Mouse (Mus musculus) gastrocnemius, adult 8-10 months (tissue): ENCODE data around the gene Gm20538. TPM values are rescaled to one million over a fixed set of nuclear protein-coding genes. Genes with fewer than 3 reads are reported as not detected.

Experiments used
- DNase-seq, 2 experiments: peaks; one replicate each; pipeline ENCODE4 v3.0.0; 2022; ENCODE audit warnings: low spot score in 2 of 2
- total RNA-seq, 4 experiments: library from RNA; stranded (reverse); gene quantifications; 2 replicates each; pipeline ENCODE4 v1.2.4; 2022

Gene Gm20538
- not detected for total RNA-seq

DNA sequence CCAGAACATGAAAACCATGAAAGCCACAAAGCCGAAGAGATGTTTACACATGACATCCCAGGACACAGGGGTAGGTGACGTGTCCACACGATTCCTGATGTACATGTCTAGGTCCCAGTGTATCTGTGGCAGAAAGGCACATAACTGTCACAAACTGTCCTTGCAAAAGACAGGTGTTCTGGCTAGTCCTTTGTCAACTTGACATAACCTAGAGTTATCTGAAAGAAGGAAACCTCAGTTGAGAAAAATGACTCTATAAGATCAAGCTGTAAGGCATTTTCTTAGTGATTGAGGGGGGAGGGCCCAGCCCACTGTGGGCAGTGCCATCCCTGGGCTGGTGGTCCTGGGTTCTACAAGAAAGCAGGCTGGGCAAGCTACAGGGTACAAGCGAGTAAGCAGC lies at the start of gene Gm20538:
TSS of gene Gm20538 (minus strand) at position 101 of the 400 bp plus-strand sequence.
- no peak for DNase-seq

DNA sequence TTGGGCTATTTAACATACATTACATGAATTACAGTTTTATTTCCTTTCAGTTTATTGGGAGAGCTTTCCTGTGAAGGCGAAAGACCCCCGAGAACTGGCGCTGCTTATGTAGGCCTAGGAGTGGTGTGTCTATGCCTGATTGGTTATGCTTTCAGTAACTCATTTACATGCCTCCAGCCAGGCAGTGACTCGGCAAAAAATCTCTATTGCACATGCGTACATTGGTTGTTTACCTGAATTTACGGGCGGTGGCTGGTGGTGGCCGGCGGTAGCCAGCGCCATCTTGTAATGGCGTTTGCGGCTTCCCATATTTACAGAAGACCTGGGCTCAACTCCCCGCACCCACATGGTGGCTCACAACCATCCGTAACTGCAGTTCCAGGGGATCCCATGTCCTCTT lies 41.5 kb upstream of the Gm20538 start:
- no peak for DNase-seq

DNA sequence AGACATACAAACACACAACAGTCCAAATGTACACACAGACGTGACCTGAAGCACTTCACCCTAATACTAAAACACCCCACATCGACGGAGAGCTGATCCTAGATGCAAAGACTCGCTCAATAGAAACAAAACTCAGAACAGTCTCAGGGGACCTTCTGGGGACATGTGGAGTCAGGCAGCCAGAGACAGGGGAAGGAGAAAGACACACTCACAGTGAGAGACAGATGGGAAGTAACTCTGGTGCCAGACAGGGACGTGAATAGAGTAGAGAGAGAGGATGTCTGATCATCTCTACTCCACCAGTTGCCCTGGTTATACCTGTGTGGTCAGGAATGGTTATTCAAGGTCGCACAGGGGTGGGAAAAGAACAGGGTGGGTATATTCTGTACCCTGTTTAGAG lies 39.0 kb upstream of the Gm20538 start:
- no peak for DNase-seq

DNA sequence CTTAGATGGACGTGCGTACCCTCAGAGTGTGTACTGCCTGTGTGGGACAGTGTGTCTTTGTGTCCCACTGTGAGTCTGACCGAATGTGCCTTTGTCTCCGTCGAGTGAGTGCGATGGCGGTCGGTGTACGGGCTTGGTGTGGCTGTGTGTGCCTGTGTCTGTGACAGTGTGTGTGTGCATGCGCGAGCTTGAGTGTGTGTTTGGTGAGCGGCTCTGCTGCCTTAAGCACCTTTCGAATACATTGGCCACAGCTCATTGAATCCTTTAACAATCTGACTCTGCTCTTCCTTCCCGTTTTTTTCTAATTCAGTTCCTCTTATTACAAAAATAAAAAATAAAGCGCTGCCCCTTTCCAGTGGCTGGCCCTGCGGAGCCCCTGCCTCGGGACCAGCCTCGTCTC lies 38.4 kb upstream of the Gm20538 start:
- no peak for DNase-seq

DNA sequence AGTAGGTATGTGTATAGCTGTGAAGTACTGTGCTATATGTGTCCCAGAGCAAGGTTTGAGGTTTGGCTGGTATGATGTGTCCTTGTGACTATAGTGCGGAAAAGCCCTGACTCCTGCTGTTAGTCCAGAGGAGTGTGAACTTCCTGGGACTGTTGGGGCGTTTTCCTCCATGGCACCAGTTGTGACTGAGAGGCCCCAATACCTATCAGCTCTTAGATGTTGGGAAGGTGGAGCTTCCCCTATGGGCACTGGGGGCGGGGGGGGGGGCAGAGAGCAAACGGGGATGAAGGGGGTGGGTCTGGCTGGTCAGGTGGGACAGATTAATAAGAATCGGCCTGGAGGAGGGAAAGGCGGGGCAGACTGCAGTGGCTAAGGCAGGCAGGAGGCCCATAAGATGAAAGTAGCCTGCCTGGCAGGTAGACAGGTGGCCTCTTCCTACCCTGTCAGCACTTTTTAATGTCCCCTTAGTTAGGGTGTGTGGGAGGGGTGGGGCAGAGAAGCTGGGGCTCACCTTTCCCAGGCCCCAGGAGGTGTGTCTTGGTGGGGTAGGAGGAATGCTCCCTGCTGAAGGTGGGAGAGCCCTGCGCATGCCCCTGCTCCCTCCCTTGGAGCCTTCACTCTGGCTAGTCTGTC lies 37.1 kb upstream of the Gm20538 start:
- no peak for DNase-seq

DNA sequence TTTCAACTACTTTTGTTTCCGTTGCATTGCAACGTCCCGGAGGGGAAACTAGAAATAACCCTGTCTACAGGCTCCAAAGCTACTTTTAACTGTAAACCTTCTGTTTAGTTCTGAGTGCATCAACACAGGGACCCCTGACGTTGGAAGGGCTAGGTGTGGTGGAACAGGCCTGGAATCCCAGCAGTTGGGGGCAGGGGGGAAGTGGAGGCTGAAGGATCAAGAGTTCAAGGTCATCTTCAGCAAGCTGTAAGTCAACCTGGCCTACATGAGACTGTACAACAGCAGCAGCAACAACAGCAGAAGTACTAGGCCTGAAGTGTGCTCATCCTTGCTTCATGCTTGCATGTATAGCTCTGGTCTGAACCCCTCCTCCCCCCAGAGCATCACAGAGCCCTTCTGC lies 35.4 kb upstream of the Gm20538 start:
- no peak for DNase-seq

DNA sequence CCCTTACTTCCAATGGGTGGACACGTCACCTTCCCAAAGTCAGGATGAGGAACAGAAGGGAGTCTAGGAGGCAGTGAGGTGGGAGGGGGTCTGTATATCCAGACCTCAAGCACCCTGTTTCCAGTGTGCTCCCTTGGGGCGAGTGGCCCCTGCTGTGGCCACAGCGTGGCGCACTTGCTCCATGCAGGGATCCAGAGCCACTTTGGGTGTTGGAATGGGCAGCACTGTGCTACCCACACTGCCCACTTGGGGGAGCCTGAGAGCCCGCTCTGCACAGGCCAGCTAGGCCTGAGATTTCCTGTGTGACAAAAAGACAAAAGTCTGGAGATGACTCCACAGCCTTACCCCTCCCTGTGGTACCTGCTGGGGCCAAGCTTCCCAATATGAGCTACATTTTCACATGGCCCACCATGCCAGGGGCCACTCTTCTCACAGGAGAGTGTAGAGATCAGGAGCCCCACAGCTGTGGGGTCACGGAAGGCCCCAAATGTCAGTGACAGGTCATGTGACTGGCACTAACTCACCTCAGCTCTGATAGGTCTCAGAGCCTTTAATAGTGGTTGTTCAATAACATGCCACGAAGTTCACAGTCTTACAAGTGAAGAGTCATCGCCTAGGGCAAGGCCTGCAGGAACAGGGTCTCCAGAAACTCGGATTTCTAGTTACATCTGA lies 30.1 kb upstream of the Gm20538 start:
- DNase-seq: peak; percentile 80 to 82

DNA sequence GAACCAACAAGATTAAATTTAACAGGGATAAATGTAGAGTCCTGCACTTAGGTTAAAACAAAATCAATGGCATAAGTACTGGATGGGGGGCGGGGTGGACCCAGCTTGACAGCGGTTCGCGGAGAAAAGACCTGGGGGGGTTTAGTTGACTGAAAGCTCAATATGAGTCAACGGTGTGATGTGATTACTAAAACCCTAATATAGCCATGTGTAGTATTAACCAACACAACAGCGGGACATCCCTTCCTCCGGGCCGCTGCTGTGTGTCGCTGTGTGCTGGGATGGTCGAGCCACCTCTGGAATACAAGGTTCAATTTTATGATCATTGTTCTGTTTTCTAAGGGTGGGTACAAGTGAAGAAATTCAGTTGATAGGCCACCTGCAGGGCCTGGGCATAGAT lies 29.5 kb upstream of the Gm20538 start:
- DNase-seq: no peak

DNA sequence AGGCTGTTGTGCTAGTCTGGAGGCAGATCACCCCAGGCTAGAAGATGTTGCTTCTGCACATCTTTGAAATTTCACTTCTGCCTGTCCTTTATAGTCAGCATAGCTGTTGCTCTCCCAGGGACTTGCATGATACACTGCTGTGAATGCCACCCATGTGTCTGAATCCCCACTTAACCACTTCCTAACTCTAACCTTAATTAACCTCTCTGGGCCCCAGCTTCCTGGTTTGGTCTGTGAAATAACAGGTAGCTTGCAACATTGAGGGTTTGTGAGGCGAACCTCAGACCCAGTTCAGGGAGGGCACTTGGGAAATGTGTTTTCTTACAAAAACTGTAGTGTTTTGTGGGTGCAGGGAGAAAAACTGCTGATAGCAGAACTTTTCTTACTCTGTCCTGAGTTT lies 25.4 kb upstream of the Gm20538 start:
- DNase-seq: no peak

DNA sequence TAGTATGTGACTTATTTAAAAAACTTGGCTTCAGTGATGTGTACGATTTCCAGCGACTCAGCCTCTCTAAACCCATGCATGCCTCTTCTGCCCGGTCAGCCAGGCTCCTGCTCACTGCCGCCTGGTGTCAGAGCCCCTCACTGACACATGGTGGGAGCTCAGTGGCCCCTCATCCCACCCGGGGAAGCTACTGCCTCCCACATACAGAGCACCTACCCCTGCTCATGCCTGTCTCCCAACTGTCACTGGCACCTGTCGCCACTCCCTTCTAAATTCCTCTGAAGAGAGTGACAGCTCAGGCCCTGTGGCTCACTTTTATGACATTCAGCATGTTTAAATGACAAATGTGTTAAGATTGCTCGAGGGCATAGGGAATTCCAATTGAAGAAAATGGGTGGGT lies 23.6 kb upstream of the Gm20538 start:
- DNase-seq: no peak

DNA sequence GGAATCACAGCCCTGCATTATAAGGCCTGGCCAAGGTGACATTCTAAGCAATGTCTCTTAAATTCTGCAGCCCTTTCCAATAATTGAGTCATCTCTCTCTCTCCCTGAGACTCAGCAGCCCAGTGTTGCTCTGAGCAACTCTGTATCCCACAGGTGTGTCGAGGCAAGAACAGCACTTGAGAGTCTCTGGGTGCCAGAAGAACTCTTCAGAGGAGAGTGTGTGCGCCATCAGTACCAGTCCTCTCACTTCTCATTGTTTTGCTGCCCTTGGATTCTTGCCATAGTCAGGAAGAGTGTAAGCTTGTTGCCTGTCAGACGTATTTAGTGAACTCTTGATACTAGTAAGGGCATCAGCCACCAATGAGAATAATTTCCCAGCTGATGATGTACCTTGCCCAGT lies 15.1 kb upstream of the Gm20538 start:
- DNase-seq: no peak

DNA sequence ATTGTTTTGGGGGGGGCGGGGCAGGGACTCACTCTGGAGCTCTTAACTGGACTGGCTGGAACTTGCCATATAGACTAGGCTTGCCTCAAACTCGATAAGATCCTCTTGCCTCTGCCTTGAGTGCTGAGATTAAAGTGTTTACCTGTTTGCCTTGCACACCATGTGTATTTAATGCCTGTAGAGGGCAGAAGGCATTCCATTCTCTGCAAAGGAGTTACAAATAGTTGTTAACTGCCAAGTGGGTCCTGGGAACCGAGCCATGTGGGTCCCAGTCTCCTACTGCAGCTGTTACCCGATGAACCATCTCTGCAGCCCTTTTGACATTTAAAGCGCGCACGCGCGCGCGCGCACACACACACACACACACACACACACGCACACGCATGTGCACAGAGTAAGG lies 11.4 kb upstream of the Gm20538 start:
- no peak for DNase-seq

DNA sequence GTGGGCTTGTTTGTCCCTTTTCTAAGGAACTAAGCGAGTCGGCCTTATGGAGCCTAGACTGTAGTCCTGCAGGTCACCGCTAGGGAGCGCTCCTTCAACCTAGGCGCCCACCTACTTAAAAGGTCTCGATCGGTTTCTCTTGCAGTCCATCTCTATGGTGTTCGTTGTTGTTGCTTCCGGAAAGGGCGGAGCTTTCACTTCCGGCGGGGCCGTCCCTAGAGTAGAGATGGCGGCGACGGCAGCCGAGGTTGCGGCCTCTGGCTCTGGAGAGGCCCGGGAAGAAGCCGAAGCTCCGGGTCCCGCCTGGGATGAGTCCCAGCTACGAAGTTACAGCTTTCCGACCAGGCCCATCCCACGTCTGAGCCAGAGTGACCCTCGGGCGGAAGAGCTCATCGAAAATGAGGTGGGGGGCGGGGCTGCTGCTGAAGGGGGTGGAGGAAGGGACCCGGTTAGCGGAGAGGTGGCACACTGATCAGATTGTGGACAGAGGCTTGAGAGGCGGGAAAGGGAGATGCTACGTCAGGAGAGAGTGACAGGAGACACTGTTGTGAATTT lies 10.1 kb upstream of the Gm20538 start, which contains the start of gene Hif1an:
TSS of gene Hif1an (plus strand) at position 199 of the 555 bp plus-strand sequence.
- peak; percentile 91 to 93 for DNase-seq

DNA sequence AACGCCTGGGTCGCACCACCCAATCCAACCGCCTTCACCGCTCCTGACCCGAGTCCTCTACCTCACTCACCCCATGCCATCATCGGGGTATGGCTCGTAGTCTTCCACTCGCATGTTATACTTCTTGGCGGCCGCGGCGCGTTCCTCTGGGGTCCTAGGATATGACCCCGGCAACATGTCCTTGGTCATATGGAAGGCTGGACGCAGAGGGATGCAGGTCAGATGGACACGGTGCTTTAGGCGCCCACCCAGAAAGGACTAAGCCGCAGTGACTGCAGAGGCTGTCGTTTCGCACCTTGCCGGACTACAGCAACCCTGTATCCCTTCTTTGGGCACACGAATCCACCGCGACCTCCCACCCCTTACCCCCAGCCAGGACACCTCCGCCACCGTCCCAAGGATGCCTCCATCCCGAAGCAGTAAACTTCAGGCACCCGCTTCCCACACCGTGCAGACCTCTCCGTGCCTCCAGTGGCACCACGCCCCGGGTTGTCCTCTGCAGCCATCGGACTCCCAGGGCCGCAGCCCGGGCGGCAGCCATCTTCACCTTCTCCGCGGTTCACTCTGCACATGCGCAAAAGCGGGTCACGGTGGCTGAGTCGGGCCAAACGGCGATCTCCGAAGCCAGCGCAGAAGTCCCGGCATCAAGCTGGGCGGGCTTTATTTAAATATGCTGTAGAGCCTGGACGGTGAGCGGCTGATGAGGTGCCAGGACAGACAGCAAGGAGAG lies 2.4 kb upstream of the Gm20538 start, which contains the start of gene Ndufb8:
TSS of gene Ndufb8 (minus strand) at position 580 of the 730 bp plus-strand sequence.
- DNase-seq: peak; percentile 85 to 91

DNA sequence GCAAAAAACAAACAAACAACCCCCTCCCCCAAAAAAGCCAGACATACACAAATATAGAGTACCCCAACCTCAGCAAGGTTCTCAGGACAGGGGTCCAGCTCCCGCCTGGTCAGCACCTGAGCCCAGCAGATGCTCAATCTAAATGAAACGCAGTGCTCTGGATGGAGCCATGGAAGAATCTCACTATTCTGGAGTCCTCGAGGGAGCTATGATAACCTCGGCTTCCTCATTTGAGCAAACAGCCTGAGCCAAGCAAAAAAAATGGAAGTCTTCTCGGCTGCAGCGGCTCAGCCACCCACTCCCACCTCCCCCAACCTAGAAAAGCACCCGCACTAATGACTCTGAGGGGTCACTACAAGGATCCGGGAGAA lies 1.8 kb upstream of the Gm20538 start:
- no peak for DNase-seq

DNA sequence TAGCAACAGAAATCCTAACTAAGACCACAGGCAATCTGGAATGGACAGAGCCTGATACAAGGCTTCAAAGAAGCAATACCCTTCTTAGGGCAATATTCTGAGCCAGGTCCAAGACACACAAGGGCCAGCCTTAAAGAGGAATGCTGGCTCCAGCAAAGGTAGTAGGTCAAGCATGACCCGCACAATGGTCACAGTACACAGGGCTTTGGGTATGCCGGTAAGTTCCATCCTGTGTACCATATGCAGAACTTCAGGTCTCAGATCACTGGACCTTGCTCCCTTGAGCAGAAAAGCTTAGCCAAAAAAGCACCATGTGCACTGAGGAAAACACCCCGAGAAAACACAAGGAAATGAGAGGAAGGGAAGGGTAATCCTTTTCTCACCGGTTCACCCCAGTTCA lies 655 bp upstream of the Gm20538 start:
- no peak for DNase-seq

DNA sequence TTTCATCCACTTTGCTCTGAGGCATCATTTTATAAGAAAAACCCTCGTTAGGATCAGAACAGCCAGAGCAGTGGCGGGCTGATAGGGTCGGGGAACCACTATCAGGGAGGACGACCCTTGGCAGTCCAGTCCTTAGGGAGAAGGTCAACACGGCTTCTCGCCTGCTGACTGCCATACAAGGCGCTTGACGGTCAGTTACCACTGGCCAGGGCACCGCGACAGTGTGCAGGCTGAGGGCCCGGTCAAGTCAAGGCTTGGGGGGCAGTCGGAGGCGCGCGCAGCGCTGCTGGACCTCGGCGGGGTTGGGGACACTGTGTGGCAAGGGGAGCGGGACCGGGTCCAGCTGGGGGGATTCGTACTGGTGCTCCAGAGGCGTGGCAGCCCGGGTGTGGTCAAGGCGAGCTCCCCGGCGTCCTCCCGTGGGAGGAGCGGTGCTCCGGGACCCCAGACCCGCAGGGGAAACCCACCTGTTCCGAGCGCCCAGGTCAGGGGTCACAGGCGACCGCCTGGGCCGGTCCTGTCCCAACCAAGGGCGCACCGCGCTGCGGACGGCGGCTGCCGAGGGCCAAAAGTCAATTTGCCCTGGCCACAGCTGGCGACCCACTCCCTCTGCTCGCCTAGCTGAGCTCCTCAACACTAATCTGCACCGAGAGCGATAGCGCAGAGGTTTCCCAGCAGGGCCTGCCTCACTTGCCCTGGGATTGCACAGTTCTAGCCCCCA lies 7.2 kb downstream of the Gm20538 start, which contains the start of gene Sec31b:
TSS of gene Sec31b (minus strand) at position 544 of the 721 bp plus-strand sequence.
- peak; percentile 33 to 63 for DNase-seq

DNA sequence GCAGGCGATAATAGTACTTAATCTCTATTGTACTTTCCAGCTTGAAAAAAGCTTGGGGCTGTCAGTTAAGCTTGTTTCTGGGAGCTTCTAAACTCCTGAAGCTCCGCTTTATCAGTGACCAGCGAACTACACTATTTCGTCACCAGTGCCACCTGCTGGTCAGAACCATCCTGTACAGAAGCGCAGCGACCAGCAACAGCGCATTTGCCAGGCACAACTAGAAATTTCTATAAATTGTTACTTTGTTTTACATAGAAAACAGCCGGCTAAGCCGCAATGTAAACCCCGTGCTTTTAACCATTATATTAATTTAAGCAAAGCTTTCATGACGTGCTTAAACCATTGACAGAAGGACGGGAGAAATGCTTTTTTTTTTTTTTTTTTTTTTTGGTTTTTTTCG lies 7.9 kb downstream of the Gm20538 start:
- DNase-seq: peak; percentile 55 to 62

DNA sequence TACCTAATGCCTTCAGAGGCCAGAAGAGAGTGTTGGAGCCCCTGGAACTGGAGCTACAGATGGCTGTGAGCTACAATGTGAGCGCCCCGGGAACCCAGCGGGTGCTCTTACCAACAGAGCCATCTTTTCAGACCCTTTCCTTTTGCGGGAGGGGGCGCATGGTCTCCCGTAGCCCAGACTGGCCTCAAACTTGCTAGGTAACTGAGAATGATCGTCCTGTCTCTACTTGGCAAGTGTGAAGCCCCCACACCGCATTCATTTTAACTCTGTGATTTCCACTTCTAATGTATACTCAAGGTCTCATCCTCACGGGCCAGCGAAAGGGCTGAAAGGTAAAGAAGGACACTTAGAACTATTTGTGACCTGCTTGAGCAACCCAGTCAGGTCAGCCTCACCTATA lies 8.3 kb downstream of the Gm20538 start:
- DNase-seq: no peak

DNA sequence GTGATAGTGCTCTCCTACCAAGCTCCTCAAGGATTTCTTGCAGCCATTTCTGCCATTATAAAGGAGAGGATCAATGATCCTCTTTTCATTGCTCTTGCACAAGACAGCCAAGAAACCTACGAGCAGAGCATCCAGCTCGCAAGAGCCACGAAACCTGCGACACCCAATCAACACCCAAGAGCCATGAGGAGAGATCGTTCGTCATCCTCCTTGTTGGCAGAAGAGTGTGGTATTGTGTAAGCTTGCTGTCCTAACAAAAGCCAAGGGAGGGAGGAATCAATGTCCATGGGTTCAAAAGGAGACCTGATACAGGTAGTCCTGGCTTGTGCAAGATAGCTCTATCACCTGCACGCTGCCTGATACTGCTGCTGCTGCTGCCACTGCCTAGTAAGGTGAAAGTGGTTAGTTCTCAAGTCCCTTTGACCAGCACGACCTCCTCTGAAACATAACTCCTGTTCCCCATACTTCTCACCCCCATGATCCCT lies 9.9 kb downstream of the Gm20538 start:
- no peak for DNase-seq

DNA sequence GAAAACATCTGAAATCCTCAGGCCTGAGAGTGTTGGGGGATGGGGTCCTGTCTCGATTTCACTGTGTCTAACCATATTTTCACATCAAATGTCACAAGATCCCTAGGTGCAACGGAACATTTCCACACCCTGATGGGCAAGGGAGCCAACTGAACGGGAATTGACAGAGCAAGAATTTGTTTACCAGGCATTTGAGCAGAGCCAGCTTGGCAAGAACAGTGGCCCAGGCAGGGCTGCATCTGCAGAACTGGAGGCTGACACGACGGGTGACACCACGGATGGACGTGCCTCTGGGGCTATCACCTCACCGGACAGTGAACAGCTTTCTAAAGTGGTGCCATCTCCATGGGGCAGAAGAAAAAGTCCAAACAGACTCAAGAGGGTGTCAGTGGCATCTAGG lies 15.2 kb downstream of the Gm20538 start:
- peak; percentile 15 to 45 for DNase-seq
